Mouse (Mus musculus): ENCODE measurements around the gene Olfr803. TPM values are rescaled to one million over a fixed set of nuclear protein-coding genes. Genes with fewer than 3 reads are reported as not detected.

Olfr803 gene
- not detected in 2 replicates for total RNA-seq (2012; rRNA removed)

DNA sequence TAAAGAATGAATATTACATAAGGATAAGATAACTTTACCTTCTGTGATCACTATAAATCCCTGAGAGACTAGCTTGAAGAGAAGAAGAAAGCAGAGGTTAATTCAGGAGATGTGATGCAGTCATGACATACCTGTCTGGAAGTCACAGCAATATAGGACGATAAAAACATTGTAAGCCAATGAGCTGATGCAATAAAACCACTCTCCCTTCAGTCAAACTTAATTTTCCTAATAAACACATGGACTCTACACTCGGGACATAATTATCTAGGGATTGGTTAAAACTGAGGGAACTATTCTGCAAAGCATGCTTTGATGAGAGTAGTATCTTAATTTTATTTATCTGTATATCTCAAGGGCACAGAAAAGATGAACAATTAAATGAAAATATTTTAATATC lies at the start of gene Olfr803:
TSS of gene Olfr803 (minus strand) at position 101 of the 400 bp plus-strand sequence.
- DNase-seq (ENCODE audit: low read depth, low spot score), result no peak
- Histone ChIP-seq H3K27ac (ENCODE audit: insufficient read depth, low read depth, low read length, poor library complexity, severe bottlenecking) (no peak within 1 kb of the TSS), H3K4me1 (ENCODE audit: control insufficient read depth in 2 of 2, insufficient read depth in 2 of 2, low read length in 2 of 2, poor library complexity in 1 of 2) (no peaks in the 10 kb centered on the region), H3K9me3 (ENCODE audit: control insufficient read depth, insufficient read depth, low read depth, low read length) (no peaks in the 10 kb centered on the region), H3K9ac (ENCODE audit: insufficient read depth, low read depth, low read length, poor library complexity, severe bottlenecking) (no peak within 1 kb of the TSS), H3K36me3 (ENCODE audit: control insufficient read depth, insufficient read depth, low read length, poor library complexity, severe bottlenecking) (no peaks in the 10 kb centered on the region), H3K4me3 (ENCODE audit: insufficient read depth in 1 of 2, low read depth in 1 of 2, low read length in 2 of 2, poor library complexity in 1 of 2, severe bottlenecking in 1 of 2) (no peak within 1 kb of the TSS)
- in situ Hi-C loops (cut with MboI; ENCODE audit: low sequenced_read_pairs in 2 of 2, unreplicated experiment in 2 of 2), result no loop called here
- no peak for TF ChIP-seq ZNF384 (IDR thresholded peaks at IDR 0.05; ENCODE audit: low read depth, low read length)

DNA sequence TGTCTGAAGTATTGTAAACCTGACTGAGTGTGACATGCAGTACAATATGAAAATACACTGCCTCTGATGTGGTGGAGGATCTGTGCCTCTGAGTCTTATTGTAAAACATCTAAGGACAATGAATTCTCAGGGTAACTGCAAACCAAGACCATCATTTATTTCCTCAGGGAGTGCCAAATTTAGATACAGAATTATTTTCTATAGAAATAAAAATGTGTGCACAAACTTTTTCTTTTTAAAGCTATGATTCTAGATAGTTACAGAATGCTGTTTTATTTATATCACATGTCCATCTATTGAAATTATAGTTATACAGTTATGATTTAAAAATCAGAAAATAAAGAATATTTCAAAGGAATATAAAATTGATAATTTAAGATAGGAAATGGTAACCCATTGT lies 47.7 kb upstream of the Olfr803 start, which contains the start of gene Olfr806:
TSS of gene Olfr806 (minus strand) at position 101 of the 400 bp plus-strand sequence.
- no peak for DNase-seq (ENCODE audit: low read depth, low spot score)
- no peak within 1 kb of the TSS for H3K27ac ChIP-seq (ENCODE audit: insufficient read depth, low read depth, low read length, poor library complexity, severe bottlenecking)
- in situ Hi-C loops (cut with MboI; ENCODE audit: low sequenced_read_pairs in 2 of 2, unreplicated experiment in 2 of 2), result no loop called here
- H3K9ac ChIP-seq (ENCODE audit: insufficient read depth, low read depth, low read length, poor library complexity, severe bottlenecking), result no peak within 1 kb of the TSS
- H3K36me3 ChIP-seq (ENCODE audit: control insufficient read depth, insufficient read depth, low read length, poor library complexity, severe bottlenecking), result no peaks in the 10 kb centered on the region
- no peaks in the 10 kb centered on the region for H3K4me1 ChIP-seq (ENCODE audit: control insufficient read depth in 2 of 2, insufficient read depth in 2 of 2, low read length in 2 of 2, poor library complexity in 1 of 2)
- no peaks in the 10 kb centered on the region for H3K9me3 ChIP-seq (ENCODE audit: control insufficient read depth, insufficient read depth, low read depth, low read length)
- TF ChIP-seq HCFC1 (IDR thresholded peaks at IDR 0.05; ENCODE audit: borderline replicate concordance, insufficient read depth, low read length) (no peak), ZC3H11A (IDR thresholded peaks at IDR 0.05; ENCODE audit: borderline replicate concordance, low read depth, low read length) (no peak), ZNF384 (IDR thresholded peaks at IDR 0.05; ENCODE audit: low read depth, low read length) (no peak), MAFK (IDR thresholded peaks at IDR 0.05; ENCODE audit: insufficient read depth, low read depth, low read length) (no peak), CHD2 (IDR thresholded peaks at IDR 0.05; ENCODE audit: low read depth, low read length) (no peak)
- no peak within 1 kb of the TSS for H3K4me3 ChIP-seq (ENCODE audit: insufficient read depth in 1 of 2, low read depth in 1 of 2, low read length in 2 of 2, poor library complexity in 1 of 2, severe bottlenecking in 1 of 2)

GRCm38 (mm10) chr10:129729275-129729674 lies 35.2 kb upstream of the Olfr803 start, which contains the start of gene Olfr805:
Olfr805 (minus strand) TSS chr10:129729375.
- Histone ChIP-seq H3K4me3 (ENCODE audit: insufficient read depth in 1 of 2, low read depth in 1 of 2, low read length in 2 of 2, poor library complexity in 1 of 2, severe bottlenecking in 1 of 2) (no peak within 1 kb of the TSS), H3K9ac (ENCODE audit: insufficient read depth, low read depth, low read length, poor library complexity, severe bottlenecking) (no peak within 1 kb of the TSS), H3K4me1 (ENCODE audit: control insufficient read depth in 2 of 2, insufficient read depth in 2 of 2, low read length in 2 of 2, poor library complexity in 1 of 2) (no peaks in the 10 kb centered on the region), H3K9me3 (ENCODE audit: control insufficient read depth, insufficient read depth, low read depth, low read length) (no peaks in the 10 kb centered on the region), H3K27ac (ENCODE audit: insufficient read depth, low read depth, low read length, poor library complexity, severe bottlenecking) (no peak within 1 kb of the TSS), H3K36me3 (ENCODE audit: control insufficient read depth, insufficient read depth, low read length, poor library complexity, severe bottlenecking) (no peaks in the 10 kb centered on the region)
- DNase-seq (ENCODE audit: low read depth, low spot score), result no peak
- in situ Hi-C loops (cut with MboI; ENCODE audit: low sequenced_read_pairs in 2 of 2, unreplicated experiment in 2 of 2), result no loop called here
- TF ChIP-seq ZNF384 (IDR thresholded peaks at IDR 0.05; ENCODE audit: low read depth, low read length) (no peak), HCFC1 (IDR thresholded peaks at IDR 0.05; ENCODE audit: borderline replicate concordance, insufficient read depth, low read length) (no peak), ZC3H11A (IDR thresholded peaks at IDR 0.05; ENCODE audit: borderline replicate concordance, low read depth, low read length) (no peak), MAFK (IDR thresholded peaks at IDR 0.05; ENCODE audit: insufficient read depth, low read depth, low read length) (no peak), CHD2 (IDR thresholded peaks at IDR 0.05; ENCODE audit: low read depth, low read length) (no peak)

DNA sequence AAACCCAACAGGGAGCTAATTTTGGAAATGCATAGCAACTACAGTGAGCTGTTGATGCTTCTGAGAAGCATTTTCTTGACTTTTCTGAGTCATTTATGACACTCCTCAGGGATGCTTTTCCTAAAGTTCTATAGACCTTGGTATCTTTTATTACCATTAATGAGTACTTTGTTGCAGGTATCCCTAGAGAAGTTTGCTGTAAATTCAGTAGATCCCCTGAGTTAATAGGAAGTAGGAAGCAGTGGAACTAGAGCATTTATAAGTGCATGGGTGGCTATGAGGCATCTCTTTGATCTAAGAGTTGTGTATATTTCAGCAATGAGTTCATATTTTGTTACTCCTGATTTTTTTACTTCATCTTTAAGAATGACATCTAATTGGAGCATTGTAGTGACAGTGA lies 8.8 kb upstream of the Olfr803 start, which contains the start of gene Olfr804:
TSS of gene Olfr804 (plus strand) at position 301 of the 400 bp plus-strand sequence.
- Histone ChIP-seq H3K4me1 (ENCODE audit: control insufficient read depth in 2 of 2, insufficient read depth in 2 of 2, low read length in 2 of 2, poor library complexity in 1 of 2) (no peaks in the 10 kb centered on the region), H3K9ac (ENCODE audit: insufficient read depth, low read depth, low read length, poor library complexity, severe bottlenecking) (no peak within 1 kb of the TSS), H3K36me3 (ENCODE audit: control insufficient read depth, insufficient read depth, low read length, poor library complexity, severe bottlenecking) (no peaks in the 10 kb centered on the region), H3K9me3 (ENCODE audit: control insufficient read depth, insufficient read depth, low read depth, low read length) (no peaks in the 10 kb centered on the region), H3K27ac (ENCODE audit: insufficient read depth, low read depth, low read length, poor library complexity, severe bottlenecking) (no peak within 1 kb of the TSS), H3K4me3 (ENCODE audit: insufficient read depth in 1 of 2, low read depth in 1 of 2, low read length in 2 of 2, poor library complexity in 1 of 2, severe bottlenecking in 1 of 2) (no peak within 1 kb of the TSS)
- DNase-seq (ENCODE audit: low read depth, low spot score), result no peak
- in situ Hi-C loops (cut with MboI; ENCODE audit: low sequenced_read_pairs in 2 of 2, unreplicated experiment in 2 of 2), result no loop called here
- TF ChIP-seq MAFK (IDR thresholded peaks at IDR 0.05; ENCODE audit: insufficient read depth, low read depth, low read length) (no peak), CHD2 (IDR thresholded peaks at IDR 0.05; ENCODE audit: low read depth, low read length) (no peak), ZC3H11A (IDR thresholded peaks at IDR 0.05; ENCODE audit: borderline replicate concordance, low read depth, low read length) (no peak), HCFC1 (IDR thresholded peaks at IDR 0.05; ENCODE audit: borderline replicate concordance, insufficient read depth, low read length) (no peak), ZNF384 (IDR thresholded peaks at IDR 0.05; ENCODE audit: low read depth, low read length) (no peak)

DNA sequence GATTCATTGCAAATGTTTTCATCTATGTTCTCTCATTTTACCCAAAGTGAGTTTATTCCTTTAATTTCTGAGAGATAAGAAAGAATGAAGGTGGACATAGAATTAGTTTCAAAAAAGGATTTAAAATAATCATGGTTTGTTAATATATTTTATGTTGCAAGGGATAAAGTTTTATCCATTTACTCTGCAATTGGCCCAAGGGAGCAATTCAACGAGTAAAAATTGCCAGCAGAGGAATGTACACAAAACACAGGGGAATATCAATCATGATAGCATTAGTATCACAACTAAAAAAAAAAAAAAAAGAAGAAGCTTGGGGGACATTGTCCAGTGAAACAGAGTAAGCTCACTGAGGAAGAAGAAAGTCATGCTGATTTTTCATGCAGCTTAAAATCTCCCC lies 6.0 kb downstream of the Olfr803 start, which contains the start of gene Olfr802:
TSS of gene Olfr802 (minus strand) at position 101 of the 400 bp plus-strand sequence.
- Histone ChIP-seq H3K36me3 (ENCODE audit: control insufficient read depth, insufficient read depth, low read length, poor library complexity, severe bottlenecking) (no peaks in the 10 kb centered on the region), H3K9me3 (ENCODE audit: control insufficient read depth, insufficient read depth, low read depth, low read length) (no peaks in the 10 kb centered on the region), H3K4me3 (ENCODE audit: insufficient read depth in 1 of 2, low read depth in 1 of 2, low read length in 2 of 2, poor library complexity in 1 of 2, severe bottlenecking in 1 of 2) (no peak within 1 kb of the TSS), H3K4me1 (ENCODE audit: control insufficient read depth in 2 of 2, insufficient read depth in 2 of 2, low read length in 2 of 2, poor library complexity in 1 of 2) (no peaks in the 10 kb centered on the region), H3K27ac (ENCODE audit: insufficient read depth, low read depth, low read length, poor library complexity, severe bottlenecking) (no peak within 1 kb of the TSS), H3K9ac (ENCODE audit: insufficient read depth, low read depth, low read length, poor library complexity, severe bottlenecking) (no peak within 1 kb of the TSS)
- TF ChIP-seq HCFC1 (IDR thresholded peaks at IDR 0.05; ENCODE audit: borderline replicate concordance, insufficient read depth, low read length) (no peak), ZC3H11A (IDR thresholded peaks at IDR 0.05; ENCODE audit: borderline replicate concordance, low read depth, low read length) (no peak), ZNF384 (IDR thresholded peaks at IDR 0.05; ENCODE audit: low read depth, low read length) (no peak), MAFK (IDR thresholded peaks at IDR 0.05; ENCODE audit: insufficient read depth, low read depth, low read length) (no peak), CHD2 (IDR thresholded peaks at IDR 0.05; ENCODE audit: low read depth, low read length) (no peak)
- in situ Hi-C loops (cut with MboI; ENCODE audit: low sequenced_read_pairs in 2 of 2, unreplicated experiment in 2 of 2), result no loop called here
- DNase-seq (ENCODE audit: low read depth, low spot score), result no peak

Measured in ES-E14 (cell line).